Mouse (Mus musculus): Measurements from ENCODE around the gene Gga2. TPM values are rescaled to one million over a fixed set of nuclear protein-coding genes. Genes with fewer than 3 reads are reported as not detected.

The Gga2 gene
- total and polyA plus RNA-seq, 3 experiments = 29.5 to 95.3 (median 30.1) TPM

- TF ChIP-seq E2F4 (IDR thresholded peaks at IDR 0.05; ENCODE audit: borderline replicate concordance, low read depth, low read length) = no peak
- 0 out of 2 replicates have a peak, but pooled peaks have one; percentile 11 for TF ChIP-seq MAX (IDR thresholded peaks at IDR 0.05; ENCODE audit: low read length)
- no peak for TF ChIP-seq USF2 (IDR thresholded peaks at IDR 0.05; ENCODE audit: borderline replicate concordance in 1 of 2, insufficient read depth in 1 of 2, low read depth in 1 of 2, low read length in 2 of 2)
- TF ChIP-seq TBP (IDR thresholded peaks at IDR 0.05; ENCODE audit: low read depth, low read length) = peak; percentile 92
- TF ChIP-seq TAL1 (IDR thresholded peaks at IDR 0.05; ENCODE audit: low read length) = peak; percentile 16; the same call in 1 of the 2 replicates
- no peak for TF ChIP-seq ELF1 (IDR thresholded peaks at IDR 0.05; ENCODE audit: low read depth, low read length)
- no peak for TF ChIP-seq JUND (IDR thresholded peaks at IDR 0.05; ENCODE audit: low read depth, low read length)
- no peak for TF ChIP-seq MEF2A (IDR thresholded peaks at IDR 0.05; ENCODE audit: extremely low read depth, insufficient replicate concordance, low read depth, low read length, poor library complexity, severe bottlenecking)
- TF ChIP-seq ZNF384 (IDR thresholded peaks at IDR 0.05; ENCODE audit: low read depth, low read length) = no peak
- TF ChIP-seq ETS1 (IDR thresholded peaks at IDR 0.05; ENCODE audit: low read depth, low read length) = peak; percentile 51; the same call in 1 of the 2 replicates
- no peak for TF ChIP-seq ZMIZ1 (IDR thresholded peaks at IDR 0.05; ENCODE audit: low read depth, low read length)
- peak; percentile 77 to 81 for TF ChIP-seq EP300 (IDR thresholded peaks at IDR 0.05; ENCODE audit: low read depth in 1 of 2, low read length in 2 of 2)
- 0 out of 2 replicates have a peak, but pooled peaks have one; percentile 21 for TF ChIP-seq MAFK (IDR thresholded peaks at IDR 0.05; ENCODE audit: borderline replicate concordance, low read depth, low read length)
- no peak for TF ChIP-seq NRF1 (IDR thresholded peaks at IDR 0.05; ENCODE audit: insufficient read depth, low read depth, low read length, poor library complexity, severe bottlenecking)
- no peak for TF ChIP-seq NELFE (IDR thresholded peaks at IDR 0.05; ENCODE audit: low read depth, low read length)
Observed at GRCm38 (mm10) chr7:121968242-121968641, 52.8 kb downstream of the Gga2 start (continued).

DNA sequence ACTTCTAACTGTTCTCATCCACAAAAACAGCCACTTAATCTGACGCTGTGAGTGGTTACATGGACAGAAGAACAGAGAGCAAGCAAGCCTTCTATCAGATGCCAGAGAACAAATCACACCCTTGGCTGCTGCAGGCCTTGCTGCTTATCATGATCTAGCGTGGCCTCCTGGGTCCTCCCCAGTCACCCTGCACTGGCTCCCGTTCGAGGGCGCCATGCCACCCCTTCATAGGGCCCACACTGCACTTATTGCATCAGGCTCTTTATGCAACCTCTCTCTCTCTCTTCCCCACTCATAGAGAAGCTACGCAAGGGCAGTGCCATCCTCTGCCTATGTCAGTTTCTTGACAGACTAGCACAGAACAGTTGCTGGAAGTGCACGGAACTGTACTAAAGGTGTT is 54.9 kb downstream of the Gga2 start:
- DNase-seq (ENCODE audit: low read depth, low spot score) = peak; percentile 25
- no peak for TF ChIP-seq USF2 (IDR thresholded peaks at IDR 0.05; ENCODE audit: borderline replicate concordance in 1 of 2, insufficient read depth in 1 of 2, low read depth in 1 of 2, low read length in 2 of 2)
- Histone ChIP-seq H3K27me3 (ENCODE audit: control insufficient read depth in 1 of 2, insufficient read depth in 2 of 2, low read length in 2 of 2) (no peaks in the 10 kb centered on the region), H3K27ac (ENCODE audit: control insufficient read depth, low read depth, low read length) (no peak overlapping the region), H3K4me3 (ENCODE audit: control insufficient read depth in 1 of 2, insufficient read depth in 1 of 2, low read depth in 2 of 2, low read length in 2 of 2) (no peak overlapping the region), H3K79me2 (ENCODE audit: control insufficient read depth, insufficient read depth, low read length, poor library complexity) (no peaks in the 10 kb centered on the region), H3K9ac (ENCODE audit: control insufficient read depth, low read depth, low read length, poor library complexity, severe bottlenecking) (no peak overlapping the region), H3K9me3 (replicated peaks; ENCODE audit: insufficient read depth, low read length) (no peaks in the 10 kb centered on the region), H3K36me3 (ENCODE audit: control insufficient read depth in 1 of 2, insufficient read depth in 2 of 2, low read length in 2 of 2) (peaks cover 3 to 21% of the 10 kb centered on the region in 2 experiments), H3K4me1 (ENCODE audit: control insufficient read depth in 1 of 2, insufficient read depth in 2 of 2, low read length in 2 of 2) (peaks cover 15 to 29% of the 10 kb centered on the region in 2 experiments)

DNA sequence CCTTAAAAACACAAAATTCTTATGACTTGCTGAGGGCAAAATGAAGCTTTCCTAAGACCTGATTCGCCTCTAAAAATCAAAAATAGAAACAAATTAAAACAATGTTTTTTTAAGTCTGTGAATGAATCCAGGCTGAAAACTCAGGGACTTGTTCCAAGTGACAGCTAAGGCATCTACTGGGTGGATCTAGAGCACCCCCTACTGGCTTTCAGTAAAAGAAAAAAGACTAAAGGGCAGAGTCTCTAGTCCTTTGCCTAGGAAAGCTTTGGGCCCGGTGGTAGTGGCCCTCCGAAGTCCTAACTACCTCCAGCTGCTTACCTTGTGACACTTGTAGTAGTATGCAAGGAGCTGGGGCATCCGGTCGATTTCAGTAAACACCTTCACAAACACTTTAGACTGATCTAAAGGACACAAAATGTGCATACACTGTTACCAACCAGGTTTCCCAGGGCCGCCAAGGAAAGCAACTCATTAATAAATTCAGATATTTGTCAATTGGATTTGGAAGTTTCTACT is 57.1 kb downstream of the Gga2 start:
- peak; percentile 61 for DNase-seq (ENCODE audit: low read depth, low spot score)
- no peak overlapping the region for H3K4me3 ChIP-seq (ENCODE audit: control insufficient read depth in 1 of 2, insufficient read depth in 1 of 2, low read depth in 2 of 2, low read length in 2 of 2)
- H3K9me3 ChIP-seq (replicated peaks; ENCODE audit: insufficient read depth, low read length) = no peaks in the 10 kb centered on the region
- no peaks in the 10 kb centered on the region for H3K79me2 ChIP-seq (ENCODE audit: control insufficient read depth, insufficient read depth, low read length, poor library complexity)
- no peak overlapping the region for H3K27ac ChIP-seq (ENCODE audit: control insufficient read depth, low read depth, low read length)
- peaks cover 7 to 18% of the 10 kb centered on the region in 2 experiments for H3K4me1 ChIP-seq (ENCODE audit: control insufficient read depth in 1 of 2, insufficient read depth in 2 of 2, low read length in 2 of 2)
- TF ChIP-seq USF1 (IDR thresholded peaks at IDR 0.05; ENCODE audit: low read depth, low read length) (no peak), CTCF (IDR thresholded peaks at IDR 0.05 in 2 of 3, conservative IDR thresholded peaks at IDR 0.05 in 1 of 3; ENCODE audit: control insufficient read depth in 1 of 3, insufficient read depth in 1 of 3, low read depth in 2 of 3, low read length in 3 of 3, poor library complexity in 1 of 3, severe bottlenecking in 1 of 3) (peak; percentile 13 to 71 (median 69); a peak in 4 of 6 replicates), SMC3 (IDR thresholded peaks at IDR 0.05; ENCODE audit: low read depth, low read length) (peak; percentile 51), HCFC1 (IDR thresholded peaks at IDR 0.05; ENCODE audit: low read depth, low read length) (no peak), RAD21 (IDR thresholded peaks at IDR 0.05; ENCODE audit: low read depth, low read length) (peak; percentile 70), ZKSCAN1 (IDR thresholded peaks at IDR 0.05; ENCODE audit: low read depth, low read length) (no peak), ZC3H11A (IDR thresholded peaks at IDR 0.05; ENCODE audit: low read depth, low read length) (peak; percentile 43; the same call in 1 of the 2 replicates), ELF1 (IDR thresholded peaks at IDR 0.05; ENCODE audit: low read depth, low read length) (no peak)
- H3K36me3 ChIP-seq (ENCODE audit: control insufficient read depth in 1 of 2, insufficient read depth in 2 of 2, low read length in 2 of 2) = peaks cover 0 to 13% of the 10 kb centered on the region in 2 experiments
- no peak overlapping the region for H3K9ac ChIP-seq (ENCODE audit: control insufficient read depth, low read depth, low read length, poor library complexity, severe bottlenecking)
- no peaks in the 10 kb centered on the region for H3K27me3 ChIP-seq (ENCODE audit: control insufficient read depth in 1 of 2, insufficient read depth in 2 of 2, low read length in 2 of 2)

Measured in MEL (cell line).